Mouse (Mus musculus) intestine, postnatal 0 days (tissue): ENCODE results near the gene Arglu1. TPM values are rescaled to one million over a fixed set of nuclear protein-coding genes. Genes with fewer than 3 reads are reported as not detected.

Source experiments
- ATAC-seq: fragments of 200-750 bp; cut with Nextera tagmentation; 2 replicates; pipeline ENCODE4 v1.8.0; 2017; ENCODE audit warnings: mild to moderate bottlenecking, moderate TSS enrichment, moderate library complexity
- H3K27ac ChIP-seq: fragments of 300-500 bp; sonication (generic); 2 replicates; pipeline ENCODE4 v1.5.1; 2014; ENCODE audit warnings: mild to moderate bottlenecking, low read depth, low read length, moderate library complexity
- H3K27me3 ChIP-seq: fragments of 300-500 bp; sonication (generic); replicated peaks from 2 replicates; pipeline ENCODE4 v1.6.1; 2014; ENCODE audit warnings: low read length, mixed read lengths; ENCODE audit not compliant: control insufficient read depth, insufficient read depth
- H3K36me3 ChIP-seq: fragments of 300-500 bp; sonication (generic); 2 replicates; pipeline ENCODE4 v1.6.1; 2014; ENCODE audit warnings: mild to moderate bottlenecking, moderate library complexity; ENCODE audit not compliant: control insufficient read depth, insufficient read depth
- H3K4me1 ChIP-seq: fragments of 300-500 bp; sonication (generic); replicated peaks from 2 replicates; pipeline ENCODE4 v1.6.1; 2014; ENCODE audit warnings: antibody characterized with exemption, low read length, mixed read lengths; ENCODE audit not compliant: control insufficient read depth, insufficient read depth
- H3K4me2 ChIP-seq: fragments of 300-500 bp; sonication (generic); replicated peaks from 2 replicates; pipeline ENCODE4 v1.6.1; 2014; ENCODE audit warnings: low read depth, mild to moderate bottlenecking, moderate library complexity
- H3K4me3 ChIP-seq: fragments of 300-500 bp; sonication (generic); 2 replicates; pipeline ENCODE4 v1.5.1; 2014; ENCODE audit warnings: low read depth, low read length
- H3K9ac ChIP-seq: fragments of 300-500 bp; sonication (generic); 2 replicates; pipeline ENCODE4 v1.6.1; 2014; ENCODE audit warnings: mild to moderate bottlenecking, low read depth, low read length
- H3K9me3 ChIP-seq: fragments of 300-500 bp; sonication (generic); 2 replicates; pipeline ENCODE4 v1.6.1; 2016; ENCODE audit warnings: mixed run types; ENCODE audit not compliant: control insufficient read depth
- CTCF ChIP-seq: sonication (generic); IDR thresholded peaks from 2 replicates; pipeline ENCODE4 v1.5.1; 2016; ENCODE audit warnings: low read depth, mild to moderate bottlenecking, control low read depth, antibody characterized with exemption, moderate library complexity
- WGBS: fragments of 180-500 bp; shearing (Covaris S2); extraction: QIAGEN DNeasy Blood & Tissue Kit; methylation state at CpG from one replicate; pipeline ENCODE4 v1.1.7; 2014; 5-methylcytosine and 5-hydroxymethylcytosine counted together
- polyA plus RNA-seq: library from polyadenylated mRNA; unstranded; fragments of >200 nt; fragmentation: Nextera tagmentation; extraction: Ambion mirVana; gene quantifications from 2 replicates; pipeline ENCODE4 v1.2.1, GENCODE M21; 2015

Arglu1 gene
- polyA plus RNA-seq, 1 experiment from 2014 or later = 67.4 TPM

DNA sequence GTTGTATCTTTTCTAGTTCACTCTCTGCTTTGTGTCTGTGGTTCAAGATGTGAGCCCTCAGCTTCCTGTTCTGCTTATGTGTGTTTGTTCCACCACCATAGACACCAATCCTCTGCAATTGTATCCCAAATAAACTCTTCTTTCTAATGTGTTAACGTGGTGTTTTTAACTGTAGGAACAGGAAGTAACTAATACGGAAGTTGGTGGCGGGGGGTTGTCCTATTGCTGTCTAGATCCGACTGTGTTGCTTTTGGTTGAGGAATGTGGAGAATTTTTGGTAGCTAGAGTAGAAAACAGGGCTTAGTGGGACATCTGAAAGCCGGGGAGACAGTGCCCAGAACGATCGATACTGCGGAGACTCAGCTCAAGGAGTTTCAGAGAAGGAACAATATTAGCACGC lies 14.5 kb upstream of the Arglu1 start:
- no peak overlapping the region for H3K27ac ChIP-seq
- no peak overlapping the region for H3K9ac ChIP-seq
- TF ChIP-seq CTCF = no peak
- WGBS = 67% methylated on average over 9 of the region's 9 CpGs
- H3K9me3 ChIP-seq = no peaks in the 10 kb centered on the region
- H3K4me3 ChIP-seq = no peak overlapping the region
- no peak overlapping the region for H3K4me2 ChIP-seq
- no peaks in the 10 kb centered on the region for H3K4me1 ChIP-seq
- H3K27me3 ChIP-seq = no peaks in the 10 kb centered on the region
- no peak for ATAC-seq
- H3K36me3 ChIP-seq = no peaks in the 10 kb centered on the region

DNA sequence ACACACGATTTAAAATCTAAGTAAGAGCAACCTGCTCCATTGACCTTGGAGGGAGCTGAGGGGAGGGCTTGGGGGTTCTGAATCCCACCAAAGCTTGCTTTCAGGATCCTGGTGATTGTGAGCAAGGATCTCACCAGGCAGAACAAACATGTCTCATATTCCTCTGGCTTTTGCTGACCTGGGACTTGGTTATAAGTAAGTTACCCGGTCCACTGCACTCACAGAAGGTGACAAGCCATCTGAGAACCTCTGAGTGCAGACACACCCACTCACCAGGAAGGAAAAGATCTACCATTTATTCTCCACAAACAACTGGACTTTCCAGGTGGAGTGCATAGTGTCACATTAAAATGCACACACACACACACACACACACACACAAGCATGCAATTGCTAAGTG lies 13.3 kb upstream of the Arglu1 start:
- Histone ChIP-seq H3K9me3 (no peaks in the 10 kb centered on the region), H3K36me3 (no peaks in the 10 kb centered on the region), H3K4me1 (no peaks in the 10 kb centered on the region), H3K27ac (no peak overlapping the region), H3K4me2 (no peak overlapping the region), H3K9ac (no peak overlapping the region), H3K4me3 (no peak overlapping the region), H3K27me3 (no peaks in the 10 kb centered on the region)
- 78% methylated on average over 2 of the region's 2 CpGs for WGBS
- no peak for TF ChIP-seq CTCF
- no peak for ATAC-seq

DNA sequence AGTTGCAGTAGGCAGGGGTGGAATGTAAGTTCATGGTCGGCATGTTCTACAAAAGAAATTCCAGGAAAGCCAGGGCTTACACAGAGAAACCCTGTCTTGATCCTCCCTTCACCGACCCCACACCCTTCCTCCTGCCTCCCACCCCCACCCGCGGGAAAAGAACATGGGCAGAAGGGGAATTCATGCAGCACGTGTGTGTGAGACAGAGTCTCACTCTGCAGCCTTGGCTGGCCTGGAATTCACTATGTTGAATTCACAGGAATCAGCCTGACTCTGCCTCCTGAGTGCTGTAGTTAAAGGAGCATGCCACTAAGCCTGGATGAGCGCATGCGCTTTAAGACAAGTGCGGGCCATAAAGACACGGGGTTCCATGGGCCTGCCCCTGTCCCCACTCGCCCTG lies 10.5 kb upstream of the Arglu1 start:
- TF ChIP-seq CTCF = no peak
- Histone ChIP-seq H3K27ac (no peak overlapping the region), H3K4me1 (no peaks in the 10 kb centered on the region), H3K9me3 (no peaks in the 10 kb centered on the region), H3K4me3 (no peak overlapping the region), H3K27me3 (no peaks in the 10 kb centered on the region), H3K9ac (no peak overlapping the region), H3K36me3 (no peaks in the 10 kb centered on the region), H3K4me2 (no peak overlapping the region)
- WGBS = 92% methylated on average over 10 of the region's 10 CpGs
- ATAC-seq = no peak

DNA sequence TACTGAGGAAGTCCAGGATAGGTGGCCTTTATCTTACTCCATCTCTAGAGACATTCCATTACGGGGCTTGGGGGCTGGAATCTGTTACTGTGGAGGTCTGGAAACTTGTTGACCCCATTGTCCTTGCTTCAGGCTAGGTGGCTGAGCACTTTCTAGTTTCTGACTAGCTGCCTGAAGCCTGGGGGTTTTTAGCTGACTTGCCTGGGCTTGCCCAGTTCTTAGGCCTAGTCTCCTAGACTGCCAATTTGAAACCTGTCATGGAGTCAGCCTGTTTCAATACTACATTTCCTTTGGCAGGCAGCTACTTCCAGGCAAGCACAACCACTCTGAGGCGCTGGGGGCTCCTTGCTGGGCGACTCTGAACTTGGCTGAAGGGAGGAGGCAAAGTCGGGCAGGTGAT lies 9.9 kb upstream of the Arglu1 start:
- H3K9ac ChIP-seq = no peak overlapping the region
- H3K4me3 ChIP-seq = no peak overlapping the region
- no peaks in the 10 kb centered on the region for H3K36me3 ChIP-seq
- no peaks in the 10 kb centered on the region for H3K4me1 ChIP-seq
- H3K9me3 ChIP-seq = no peaks in the 10 kb centered on the region
- 79% methylated on average over 4 of the region's 4 CpGs for WGBS
- H3K27me3 ChIP-seq = no peaks in the 10 kb centered on the region
- ATAC-seq = no peak
- no peak overlapping the region for H3K27ac ChIP-seq
- no peak for TF ChIP-seq CTCF
- H3K4me2 ChIP-seq = no peak overlapping the region

DNA sequence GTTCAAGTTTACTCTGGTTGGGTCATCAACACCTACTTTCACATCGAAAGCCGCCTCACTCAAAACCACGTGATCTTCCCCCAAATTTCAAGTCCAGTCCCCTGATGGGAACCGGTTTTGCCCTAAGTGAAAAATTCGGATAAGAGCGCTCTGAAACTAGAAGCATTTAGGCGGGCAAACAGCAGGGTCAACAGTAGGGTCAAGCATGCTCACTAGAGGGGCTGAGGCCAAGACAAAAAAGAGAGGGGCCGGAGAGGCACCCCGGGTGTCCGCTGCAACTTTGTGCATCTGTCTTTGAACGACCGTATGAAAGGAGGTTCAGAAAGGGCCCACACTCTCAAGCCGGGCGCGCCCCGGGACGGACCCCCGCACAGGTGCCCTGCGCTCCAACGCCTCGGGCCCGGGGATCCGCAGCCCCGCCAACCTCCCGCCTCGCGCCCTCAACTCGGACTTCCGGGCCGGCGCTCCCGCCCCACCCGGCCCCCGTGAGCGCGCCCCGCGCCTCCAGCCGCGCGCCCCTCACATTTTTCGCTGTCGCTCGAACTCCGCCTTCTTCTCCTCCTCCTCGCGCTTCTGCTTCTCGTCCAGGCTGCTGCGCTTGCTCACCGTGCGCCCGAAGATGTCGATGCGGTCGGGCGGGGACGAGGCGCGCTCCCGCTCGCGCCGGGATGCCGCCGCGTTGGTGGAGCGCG lies 721 bp downstream of the Arglu1 start:
- no peaks in the 10 kb centered on the region for H3K27me3 ChIP-seq

DNA sequence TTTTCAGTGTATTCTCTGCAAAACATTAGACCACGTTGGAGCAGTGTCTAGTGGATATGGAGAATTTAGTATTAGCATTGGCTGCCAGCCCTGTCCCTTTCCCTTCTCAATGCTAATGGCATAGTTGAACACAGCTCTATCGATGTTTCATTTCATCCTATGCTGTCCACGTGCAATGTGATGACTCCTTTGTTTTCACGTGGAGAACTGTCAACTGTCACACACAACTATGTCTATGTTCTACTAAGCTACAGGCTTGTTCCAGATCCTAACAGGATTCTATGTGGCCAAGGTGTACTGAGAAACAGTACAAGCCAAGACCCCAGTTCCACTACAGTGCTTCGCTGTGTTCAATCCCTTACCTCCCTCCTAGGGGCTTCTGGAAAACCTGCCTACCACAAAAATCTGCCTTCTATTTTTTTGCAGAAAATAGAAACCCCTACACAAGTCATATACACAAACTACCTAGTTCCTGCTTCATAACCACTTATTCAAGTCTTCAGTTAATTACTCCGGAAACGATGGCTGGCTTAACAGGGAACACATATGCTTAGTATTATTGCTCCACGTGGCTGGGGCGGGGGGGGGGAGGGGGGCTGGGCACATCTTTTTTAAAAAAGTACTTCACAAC lies 1.4 kb downstream of the Arglu1 start:
- Histone ChIP-seq H3K27me3 (no peaks in the 10 kb centered on the region), H3K4me3 (peak overlapping the region; percentile 89), H3K9me3 (no peaks in the 10 kb centered on the region), H3K9ac (peak overlapping the region; percentile 99; the same call in 1 of the 2 replicates), H3K4me1 (peaks cover 11% of the 10 kb centered on the region), H3K36me3 (no peaks in the 10 kb centered on the region), H3K4me2 (peak overlapping the region; percentile 95), H3K27ac (no peak overlapping the region)
- no peak for TF ChIP-seq CTCF
- WGBS = 6% methylated on average over 9 of the region's 9 CpGs
- ATAC-seq = no peak

More for the DNA sequence above, 721 bp downstream of the Arglu1 start:
- Histone ChIP-seq H3K4me1 (peaks cover 11% of the 10 kb centered on the region), H3K9ac (peak overlapping the region; percentile 99), H3K27ac (peak overlapping the region; percentile 94), H3K4me2 (peak overlapping the region; percentile 95), H3K36me3 (no peaks in the 10 kb centered on the region), H3K4me3 (peak overlapping the region; percentile 89), H3K9me3 (no peaks in the 10 kb centered on the region)
- no peak for TF ChIP-seq CTCF
- ATAC-seq = peak; percentile 69
- under 1% methylated on average over 61 of the region's 68 CpGs for WGBS
